Mouse (Mus musculus): ENCODE measurements around the gene Gsx2. TPM values are rescaled to one million over a fixed set of nuclear protein-coding genes. Genes with fewer than 3 reads are reported as not detected.
A peak's percentile ranks its signal among the peaks of the same experiment; 100 is the strongest.

Gsx2 gene
- polyA plus RNA-seq, 1 experiment from 2014 or later, result not detected

DNA sequence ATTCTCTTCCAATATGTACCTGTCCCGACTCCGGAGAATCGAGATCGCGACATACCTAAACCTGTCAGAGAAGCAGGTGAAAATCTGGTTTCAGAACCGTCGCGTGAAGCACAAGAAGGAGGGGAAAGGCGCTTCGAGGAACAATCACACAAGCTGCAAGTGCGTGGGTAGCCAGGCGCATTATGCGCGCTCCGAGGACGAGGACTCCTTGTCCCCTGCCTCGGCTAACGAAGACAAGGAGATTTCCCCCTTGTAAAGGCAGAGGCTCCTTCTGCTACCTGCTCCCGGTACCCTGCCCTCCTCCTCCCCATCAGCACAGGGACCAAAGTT, 1.6 kb downstream of the Gsx2 start:
- 3% methylated on average over 19 of the region's 19 CpGs for WGBS
- ATAC-seq (ENCODE audit: insufficient number of reproducible peaks, insufficient read depth, low FRiP score, low read depth), result no peak

DNA sequence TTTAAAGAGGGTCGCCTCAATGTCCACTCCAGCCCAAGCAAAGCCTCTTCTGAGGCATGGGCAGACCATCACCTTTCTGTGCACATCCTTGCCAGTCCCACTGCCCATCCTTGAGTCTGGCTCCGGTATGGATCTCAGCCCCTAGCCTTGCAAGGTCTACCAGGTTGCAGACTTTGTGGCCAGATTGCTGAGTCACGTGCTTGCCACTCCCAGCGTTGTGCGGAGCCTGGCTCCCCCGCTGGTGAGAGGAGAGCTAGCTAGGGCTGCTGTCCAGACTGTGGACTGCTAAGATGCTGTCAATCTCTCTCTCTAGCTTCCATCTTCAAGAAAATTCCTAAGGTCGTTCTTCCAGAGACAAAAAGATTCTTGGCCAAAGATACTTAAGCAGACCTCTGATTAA, 4.2 kb downstream of the Gsx2 start:
- 4% methylated on average over 7 of the region's 7 CpGs for WGBS
- Histone ChIP-seq H3K9me3 (ENCODE audit: control insufficient read depth, low read length) (no peaks in the 10 kb centered on the region), H3K4me1 (ENCODE audit: control insufficient read depth in 2 of 2, insufficient read depth in 2 of 2, low read length in 2 of 2) (peaks cover 5 to 9% of the 10 kb centered on the region in 2 experiments; a peak in 3 of 4 replicates), H3K27ac (replicated peaks in 1 of 2; ENCODE audit: control insufficient read depth in 1 of 2, insufficient read depth in 1 of 2, low read depth in 2 of 2, low read length in 2 of 2) (no peak overlapping the region), H3K4me2 (ENCODE audit: low read length) (no peak overlapping the region), H3K36me3 (ENCODE audit: control insufficient read depth, insufficient read depth, low read length) (no peaks in the 10 kb centered on the region), H3K4me3 (ENCODE audit: control insufficient read depth in 1 of 2, insufficient read depth in 1 of 2, low read depth in 1 of 2, low read length in 2 of 2) (no peak overlapping the region), H3K9ac (ENCODE audit: low read length) (no peak overlapping the region), H3K27me3 (ENCODE audit: control insufficient read depth, insufficient read depth, low read length) (peaks cover 100% of the 10 kb centered on the region)
- no peak for ATAC-seq (ENCODE audit: insufficient number of reproducible peaks, insufficient read depth, low FRiP score, low read depth)

More for the DNA sequence above, 1.6 kb downstream of the Gsx2 start:
- H3K4me2 ChIP-seq (ENCODE audit: low read length), result no peak overlapping the region
- H3K9ac ChIP-seq (ENCODE audit: low read length), result no peak overlapping the region
- H3K4me1 ChIP-seq (ENCODE audit: control insufficient read depth in 2 of 2, insufficient read depth in 2 of 2, low read length in 2 of 2), result peaks cover 5 to 9% of the 10 kb centered on the region in 2 experiments; a peak in 3 of 4 replicates
- H3K27me3 ChIP-seq (ENCODE audit: control insufficient read depth, insufficient read depth, low read length), result peaks cover 100% of the 10 kb centered on the region
- H3K9me3 ChIP-seq (ENCODE audit: control insufficient read depth, low read length), result no peaks in the 10 kb centered on the region
- no peaks in the 10 kb centered on the region for H3K36me3 ChIP-seq (ENCODE audit: control insufficient read depth, insufficient read depth, low read length)
- no peak overlapping the region for H3K27ac ChIP-seq (replicated peaks in 1 of 2; ENCODE audit: control insufficient read depth in 1 of 2, insufficient read depth in 1 of 2, low read depth in 2 of 2, low read length in 2 of 2)
- no peak overlapping the region for H3K4me3 ChIP-seq (ENCODE audit: control insufficient read depth in 1 of 2, insufficient read depth in 1 of 2, low read depth in 1 of 2, low read length in 2 of 2)

DNA sequence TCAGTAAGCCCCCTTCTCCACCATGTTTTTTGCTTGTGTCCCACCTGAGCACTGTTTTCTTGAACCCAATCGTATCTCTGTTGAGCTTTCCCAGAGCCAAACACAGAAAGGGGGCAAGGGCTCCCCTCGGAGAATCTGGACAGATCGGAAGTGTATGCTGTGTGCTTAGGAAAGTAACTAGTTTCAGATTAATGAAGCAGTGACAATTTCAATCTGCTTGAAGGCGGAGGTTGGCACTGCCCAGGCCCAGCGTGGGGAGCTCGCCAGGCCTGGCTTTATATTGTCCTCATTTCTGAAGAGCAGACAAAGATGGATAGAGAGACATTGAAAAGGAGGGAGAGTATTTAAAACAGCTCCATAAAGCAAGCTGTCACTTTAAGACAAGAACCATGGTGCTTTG, 7.0 kb downstream of the Gsx2 start:
- Histone ChIP-seq H3K36me3 (ENCODE audit: control insufficient read depth, insufficient read depth, low read length) (no peaks in the 10 kb centered on the region), H3K9ac (ENCODE audit: low read length) (no peak overlapping the region), H3K9me3 (ENCODE audit: control insufficient read depth, low read length) (no peaks in the 10 kb centered on the region), H3K4me3 (ENCODE audit: control insufficient read depth in 1 of 2, insufficient read depth in 1 of 2, low read depth in 1 of 2, low read length in 2 of 2) (no peak overlapping the region), H3K4me2 (ENCODE audit: low read length) (no peak overlapping the region), H3K27me3 (ENCODE audit: control insufficient read depth, insufficient read depth, low read length) (peaks cover 100% of the 10 kb centered on the region), H3K27ac (replicated peaks in 1 of 2; ENCODE audit: control insufficient read depth in 1 of 2, insufficient read depth in 1 of 2, low read depth in 2 of 2, low read length in 2 of 2) (no peak overlapping the region), H3K4me1 (ENCODE audit: control insufficient read depth in 2 of 2, insufficient read depth in 2 of 2, low read length in 2 of 2) (peaks cover 3% of the 10 kb centered on the region in 2 experiments; a peak in 1 of 4 replicates)
- ATAC-seq (ENCODE audit: insufficient number of reproducible peaks, insufficient read depth, low FRiP score, low read depth), result no peak
- 14% methylated on average over 6 of the region's 6 CpGs for WGBS

DNA sequence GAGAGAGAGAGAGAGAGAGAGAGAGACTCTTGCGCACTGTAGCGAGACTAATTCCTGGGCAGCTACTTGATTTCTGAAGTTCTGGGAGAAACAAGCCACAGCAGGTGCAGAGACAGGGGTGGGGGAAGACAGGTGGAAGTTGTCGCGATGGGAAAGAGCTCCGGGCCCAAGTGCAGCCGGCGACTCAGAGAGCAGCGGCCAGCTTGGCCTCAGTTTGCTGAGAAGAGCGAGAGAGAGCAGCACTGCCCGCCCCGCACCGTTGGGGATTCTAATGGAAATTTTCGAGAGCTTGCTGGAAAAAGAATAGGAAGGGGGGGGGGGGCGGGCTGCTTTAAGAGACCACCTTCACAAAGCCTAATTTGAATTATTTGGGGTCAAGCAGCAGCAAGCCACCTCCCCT, 7.7 kb downstream of the Gsx2 start:
- ATAC-seq (ENCODE audit: insufficient number of reproducible peaks, insufficient read depth, low FRiP score, low read depth), result no peak
- no peak overlapping the region for H3K27ac ChIP-seq (replicated peaks in 1 of 2; ENCODE audit: control insufficient read depth in 1 of 2, insufficient read depth in 1 of 2, low read depth in 2 of 2, low read length in 2 of 2)
- WGBS, result 3% methylated on average over 12 of the region's 14 CpGs
- H3K9ac ChIP-seq (ENCODE audit: low read length), result no peak overlapping the region
- H3K4me1 ChIP-seq (ENCODE audit: control insufficient read depth in 2 of 2, insufficient read depth in 2 of 2, low read length in 2 of 2), result peaks cover 3% of the 10 kb centered on the region in 2 experiments; a peak in 1 of 4 replicates
- peak overlapping the region; percentile 16; the same call in 1 of the 2 replicates for H3K4me2 ChIP-seq (ENCODE audit: low read length)
- H3K4me3 ChIP-seq (ENCODE audit: control insufficient read depth in 1 of 2, insufficient read depth in 1 of 2, low read depth in 1 of 2, low read length in 2 of 2), result no peak overlapping the region
- no peaks in the 10 kb centered on the region for H3K36me3 ChIP-seq (ENCODE audit: control insufficient read depth, insufficient read depth, low read length)
- H3K27me3 ChIP-seq (ENCODE audit: control insufficient read depth, insufficient read depth, low read length), result peaks cover 98% of the 10 kb centered on the region
- no peaks in the 10 kb centered on the region for H3K9me3 ChIP-seq (ENCODE audit: control insufficient read depth, low read length)

DNA sequence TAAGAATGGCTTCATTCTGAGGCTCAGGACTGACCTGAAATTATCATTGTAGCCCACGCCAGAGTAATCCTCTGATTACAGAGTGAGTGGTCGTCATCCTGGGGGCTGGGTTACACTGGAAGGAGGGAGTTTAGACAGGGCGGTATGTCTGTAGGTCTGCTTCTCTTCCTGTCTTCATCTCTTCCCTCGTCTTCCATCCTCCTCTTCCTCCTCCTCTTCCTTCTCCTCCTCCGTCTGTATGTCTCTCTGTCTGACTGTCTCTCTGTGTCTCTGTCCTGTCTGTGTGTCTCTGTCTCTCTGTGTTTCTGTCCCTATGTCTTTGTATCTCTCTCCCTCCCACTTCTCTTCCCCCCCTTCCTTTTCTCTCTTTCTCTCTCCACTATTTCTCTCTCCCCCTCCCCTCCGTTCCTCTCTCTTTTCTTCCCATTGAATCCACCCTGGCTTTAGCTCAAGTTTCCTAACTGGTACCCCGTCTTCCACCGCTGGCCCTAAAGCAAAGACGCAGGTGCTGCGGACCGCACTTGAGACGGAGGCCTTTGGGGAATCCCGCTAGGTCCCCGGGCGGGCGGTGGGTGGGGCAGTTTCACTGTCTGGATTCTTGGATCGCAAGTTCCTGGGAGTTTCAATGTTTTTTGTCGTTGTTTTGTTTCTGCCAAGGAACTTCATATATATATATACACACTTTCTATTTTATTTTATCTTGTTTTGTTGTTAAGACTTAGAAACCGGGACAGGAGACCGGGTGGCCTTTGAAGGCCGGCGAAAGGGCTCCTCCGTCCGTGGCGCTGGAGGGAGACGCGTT, 8.4 kb downstream of the Gsx2 start:
- peak overlapping the region; percentile 14; the same call in 1 of the 2 replicates for H3K4me2 ChIP-seq (ENCODE audit: low read length)

DNA sequence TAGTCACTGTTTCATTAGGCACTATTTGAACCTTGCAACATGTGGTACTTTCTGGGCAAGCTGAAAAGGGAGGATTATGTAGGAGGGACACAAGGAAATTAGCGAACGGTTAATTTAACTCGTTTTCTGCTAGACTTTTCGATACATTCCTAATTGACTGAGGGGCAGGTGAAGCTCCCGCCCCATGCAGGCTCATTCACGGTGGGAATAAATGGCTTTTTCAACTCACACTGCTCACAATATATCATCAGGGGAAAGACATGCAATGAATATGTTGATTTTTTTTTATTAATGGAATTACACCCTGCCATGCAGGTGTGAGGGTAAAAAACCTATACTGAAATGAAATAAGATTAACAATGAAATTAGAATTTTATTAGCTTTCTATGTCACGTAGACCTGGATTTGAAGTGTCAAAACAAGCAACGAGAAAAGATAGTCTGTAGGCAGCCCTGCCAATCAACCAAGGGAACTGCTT, 9.0 kb downstream of the Gsx2 start:
- H3K9me3 ChIP-seq (ENCODE audit: control insufficient read depth, low read length), result no peaks in the 10 kb centered on the region
- peaks cover 3% of the 10 kb centered on the region in 2 experiments; a peak in 1 of 4 replicates for H3K4me1 ChIP-seq (ENCODE audit: control insufficient read depth in 2 of 2, insufficient read depth in 2 of 2, low read length in 2 of 2)
- H3K27me3 ChIP-seq (ENCODE audit: control insufficient read depth, insufficient read depth, low read length), result peaks cover 90% of the 10 kb centered on the region
- no peak overlapping the region for H3K9ac ChIP-seq (ENCODE audit: low read length)
- H3K36me3 ChIP-seq (ENCODE audit: control insufficient read depth, insufficient read depth, low read length), result no peaks in the 10 kb centered on the region
- ATAC-seq (ENCODE audit: insufficient number of reproducible peaks, insufficient read depth, low FRiP score, low read depth), result no peak
- no peak overlapping the region for H3K27ac ChIP-seq (replicated peaks in 1 of 2; ENCODE audit: control insufficient read depth in 1 of 2, insufficient read depth in 1 of 2, low read depth in 2 of 2, low read length in 2 of 2)
- H3K4me2 ChIP-seq (ENCODE audit: low read length), result 0 out of 2 replicates have a peak overlapping the region, but pooled peaks have one; percentile 14
- 6% methylated on average over 8 of the region's 8 CpGs for WGBS
- H3K4me3 ChIP-seq (ENCODE audit: control insufficient read depth in 1 of 2, insufficient read depth in 1 of 2, low read depth in 1 of 2, low read length in 2 of 2), result no peak overlapping the region

More for the DNA sequence above, 8.4 kb downstream of the Gsx2 start:
- no peaks in the 10 kb centered on the region for H3K36me3 ChIP-seq (ENCODE audit: control insufficient read depth, insufficient read depth, low read length)
- peaks cover 3% of the 10 kb centered on the region in 2 experiments; a peak in 1 of 4 replicates for H3K4me1 ChIP-seq (ENCODE audit: control insufficient read depth in 2 of 2, insufficient read depth in 2 of 2, low read length in 2 of 2)
- 2% methylated on average over 27 of the region's 27 CpGs for WGBS
- H3K27ac ChIP-seq (replicated peaks in 1 of 2; ENCODE audit: control insufficient read depth in 1 of 2, insufficient read depth in 1 of 2, low read depth in 2 of 2, low read length in 2 of 2), result no peak overlapping the region
- H3K9me3 ChIP-seq (ENCODE audit: control insufficient read depth, low read length), result no peaks in the 10 kb centered on the region
- H3K27me3 ChIP-seq (ENCODE audit: control insufficient read depth, insufficient read depth, low read length), result peaks cover 96% of the 10 kb centered on the region
- no peak overlapping the region for H3K9ac ChIP-seq (ENCODE audit: low read length)
- ATAC-seq (ENCODE audit: insufficient number of reproducible peaks, insufficient read depth, low FRiP score, low read depth), result no peak
- H3K4me3 ChIP-seq (ENCODE audit: control insufficient read depth in 1 of 2, insufficient read depth in 1 of 2, low read depth in 1 of 2, low read length in 2 of 2), result peak overlapping the region in 1 of 2 experiments; percentile 7; a peak in 1 of 4 replicates

DNA sequence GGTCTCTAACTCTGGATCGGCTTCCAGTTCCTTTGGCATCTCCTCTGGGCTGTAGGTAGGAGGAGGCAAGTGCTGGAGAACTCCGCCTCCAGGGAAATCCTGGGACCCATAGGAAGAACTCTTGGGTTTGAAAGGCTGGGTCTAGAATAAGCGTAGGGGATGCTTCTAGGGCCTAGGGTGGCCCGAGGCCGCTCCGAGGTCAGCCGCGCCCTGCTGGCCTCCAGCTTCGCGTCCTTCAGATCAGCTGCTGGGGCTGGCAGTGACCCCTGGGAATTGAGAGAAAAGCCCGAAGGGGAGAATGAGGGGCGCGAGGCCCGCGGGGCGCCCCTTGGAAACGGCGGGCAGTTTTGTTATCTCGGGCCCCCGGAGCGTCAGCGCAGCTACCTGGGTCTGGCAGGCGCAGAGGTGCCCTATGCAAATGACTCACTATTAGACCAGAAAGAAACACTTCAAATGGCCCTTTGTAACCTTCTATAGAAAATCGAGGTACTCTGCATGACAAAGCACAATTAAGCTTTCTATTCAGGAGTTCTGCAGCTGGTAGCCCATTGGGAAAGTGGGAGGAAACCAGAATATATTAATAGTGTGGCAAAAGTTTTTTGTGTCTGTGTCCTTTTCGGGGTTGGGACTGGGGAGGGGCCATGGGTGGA, 9.6 kb downstream of the Gsx2 start:
- Histone ChIP-seq H3K4me2 (ENCODE audit: low read length) (no peak overlapping the region), H3K9ac (ENCODE audit: low read length) (no peak overlapping the region), H3K36me3 (ENCODE audit: control insufficient read depth, insufficient read depth, low read length) (no peaks in the 10 kb centered on the region), H3K27ac (replicated peaks in 1 of 2; ENCODE audit: control insufficient read depth in 1 of 2, insufficient read depth in 1 of 2, low read depth in 2 of 2, low read length in 2 of 2) (no peak overlapping the region), H3K4me1 (ENCODE audit: control insufficient read depth in 2 of 2, insufficient read depth in 2 of 2, low read length in 2 of 2) (peaks cover 3% of the 10 kb centered on the region in 2 experiments; a peak in 1 of 4 replicates), H3K27me3 (ENCODE audit: control insufficient read depth, insufficient read depth, low read length) (peaks cover 85% of the 10 kb centered on the region), H3K9me3 (ENCODE audit: control insufficient read depth, low read length) (no peaks in the 10 kb centered on the region), H3K4me3 (ENCODE audit: control insufficient read depth in 1 of 2, insufficient read depth in 1 of 2, low read depth in 1 of 2, low read length in 2 of 2) (no peak overlapping the region)
- 2% methylated on average over 25 of the region's 25 CpGs for WGBS
- no peak for ATAC-seq (ENCODE audit: insufficient number of reproducible peaks, insufficient read depth, low FRiP score, low read depth)
